Mouse (Mus musculus) heart, adult 2 months (tissue): ENCODE results near the gene Gm26920.
A peak's percentile ranks its signal among the peaks of the same experiment; 100 is the strongest.

ENCODE experiments used
- CTCF ChIP-seq: fragments of 200-600 bp; IDR thresholded peaks from 2 replicates; pipeline ENCODE4 v1.8.1; 2022; ENCODE audit warnings: antibody characterized with exemption, mild to moderate bottlenecking, moderate library complexity
- EP300 ChIP-seq: fragments of 200-500 bp; IDR thresholded peaks from 2 replicates; pipeline ENCODE4 v1.6.1; 2011; ENCODE audit warnings: low read depth, low read length, control low read depth; ENCODE audit not compliant: insufficient read depth
- POLR2A ChIP-seq: fragments of 200-500 bp; IDR thresholded peaks from 2 replicates; pipeline ENCODE4 v1.6.1; 2011; ENCODE audit warnings: mild to moderate bottlenecking, low read depth, low read length, control low read depth; ENCODE audit not compliant: insufficient read depth

GRCm38 (mm10) chr7:30090970-30091585 is 868 bp upstream of the Gm26920 start:
- TF ChIP-seq EP300 (no peak), CTCF (peak; percentile 71), POLR2A (no peak)
